Mouse (Mus musculus) kidney, postnatal 14 days (tissue): ENCODE measurements at regions not wholly inside any gene's neighbourhood (a gene's known extent, or its start where the extent isn't known, plus 50 kb on each side); places are given as distances from the start of the nearest gene placed in this dataset.

Source experiments
- DNase-seq: peaks from one replicate; pipeline ENCODE4 v3.0.0; 2022; ENCODE audit warnings: mixed read lengths

GRCm38 (mm10) chr1:80030224-80030623 lies 169.2 kb upstream of the Serpine2 start:
- DNase-seq: no peak

- DNase-seq: no peak
Observed at GRCm38 (mm10) chr1:80025863-80026616, 165.1 kb upstream of the Serpine2 start.

GRCm38 (mm10) chr1:80023518-80024095 lies 162.6 kb upstream of the Serpine2 start:
- DNase-seq: no peak

- no peak for DNase-seq
Observed at GRCm38 (mm10) chr1:80021866-80022265, 160.9 kb upstream of the Serpine2 start.

GRCm38 (mm10) chr1:80018391-80019065 lies 157.5 kb upstream of the Serpine2 start:
- DNase-seq: peak; percentile 71

GRCm38 (mm10) chr1:80015474-80015873 lies 154.5 kb upstream of the Serpine2 start:
- DNase-seq: no peak

GRCm38 (mm10) chr1:80014586-80014985 lies 153.6 kb upstream of the Serpine2 start:
- no peak for DNase-seq

- DNase-seq: peak; percentile 25
Observed at GRCm38 (mm10) chr1:80010724-80011123, 149.7 kb upstream of the Serpine2 start.

GRCm38 (mm10) chr1:79999081-79999480 lies 138.1 kb upstream of the Serpine2 start:
- peak; percentile 36 for DNase-seq

- DNase-seq: no peak
Observed at GRCm38 (mm10) chr1:79997911-79998310, 136.9 kb upstream of the Serpine2 start.

GRCm38 (mm10) chr1:79997456-79997855 lies 136.5 kb upstream of the Serpine2 start:
- no peak for DNase-seq

- no peak for DNase-seq
Observed at GRCm38 (mm10) chr1:79984721-79985120, 123.7 kb upstream of the Serpine2 start.

GRCm38 (mm10) chr1:79982678-79983280 lies 121.8 kb upstream of the Serpine2 start:
- DNase-seq: no peak

GRCm38 (mm10) chr1:79979863-79980262 lies 118.9 kb upstream of the Serpine2 start:
- no peak for DNase-seq

GRCm38 (mm10) chr1:79978156-79978555 lies 117.2 kb upstream of the Serpine2 start:
- DNase-seq: no peak

GRCm38 (mm10) chr1:79956121-79956520 lies 95.1 kb upstream of the Serpine2 start:
- peak; percentile 62 for DNase-seq

- DNase-seq: no peak
Observed at GRCm38 (mm10) chr1:79944231-79944630, 83.3 kb upstream of the Serpine2 start.

GRCm38 (mm10) chr1:79932435-79932834 lies 71.5 kb upstream of the Serpine2 start:
- no peak for DNase-seq

- DNase-seq: no peak
Observed at GRCm38 (mm10) chr1:79927740-79928139, 66.8 kb upstream of the Serpine2 start.

- peak; percentile 17 for DNase-seq
Observed at GRCm38 (mm10) chr1:79925776-79926175, 64.8 kb upstream of the Serpine2 start.

- peak; percentile 58 for DNase-seq
Observed at GRCm38 (mm10) chr1:79921890-79922289, 60.9 kb upstream of the Serpine2 start.

GRCm38 (mm10) chr1:79921333-79921732 lies 60.4 kb upstream of the Serpine2 start:
- DNase-seq: no peak

GRCm38 (mm10) chr1:79917426-79918150 lies 56.6 kb upstream of the Serpine2 start:
- DNase-seq: peak; percentile 42
